Mouse (Mus musculus) forebrain, embryonic 14.5 days (tissue): Measurements from ENCODE around the gene Cotl1. TPM values are rescaled to one million over a fixed set of nuclear protein-coding genes. Genes with fewer than 3 reads are reported as not detected.
A peak's percentile ranks its signal among the peaks of the same experiment; 100 is the strongest.

Experiments used
- ATAC-seq: fragments of 200-750 bp; cut with Nextera tagmentation; 2 replicates; pipeline ENCODE4 v1.8.0; 2017; ENCODE audit warnings: mild to moderate bottlenecking, moderate library complexity
- DNase-seq: peaks from one replicate; pipeline ENCODE4 v3.0.0-alpha.2; 2015; ENCODE audit warnings: low spot score
- H3K27ac ChIP-seq: fragments of 300-500 bp; sonication (generic); 2 replicates; pipeline ENCODE4 v1.5.1; 2014; ENCODE audit warnings: low read depth, mild to moderate bottlenecking, control low read depth, low read length, moderate library complexity
- H3K27me3 ChIP-seq: fragments of 300-500 bp; sonication (generic); replicated peaks from 2 replicates; pipeline ENCODE4 v1.6.1; 2014; ENCODE audit warnings: low read length, control low read depth, mixed read lengths; ENCODE audit not compliant: control insufficient read depth, insufficient read depth
- H3K36me3 ChIP-seq: fragments of 300-500 bp; sonication (generic); 2 replicates; pipeline ENCODE4 v1.6.1; 2014; ENCODE audit warnings: low read length, control low read depth; ENCODE audit not compliant: control insufficient read depth, insufficient read depth
- H3K4me1 ChIP-seq: fragments of 300-500 bp; sonication (generic); 2 replicates; pipeline ENCODE4 v1.6.1; 2014; ENCODE audit warnings: antibody characterized with exemption, low read length, control low read depth; ENCODE audit not compliant: control insufficient read depth, insufficient read depth
- H3K4me2 ChIP-seq: fragments of 300-500 bp; sonication (generic); 2 replicates; pipeline ENCODE4 v1.6.1; 2014; ENCODE audit warnings: mild to moderate bottlenecking, control low read depth, low read length
- H3K4me3 ChIP-seq: fragments of 300-500 bp; sonication (generic); 2 replicates; pipeline ENCODE4 v1.5.1; 2014; ENCODE audit warnings: low read depth, low read length, control low read depth
- H3K9ac ChIP-seq: fragments of 300-500 bp; sonication (generic); 2 replicates; pipeline ENCODE4 v1.6.1; 2014; ENCODE audit warnings: mild to moderate bottlenecking, low read length, control low read depth, moderate library complexity
- H3K9me3 ChIP-seq: fragments of 300-500 bp; sonication (generic); replicated peaks from 2 replicates; pipeline ENCODE4 v1.6.1; 2016; ENCODE audit warnings: low read length, control low read depth, mixed read lengths; ENCODE audit not compliant: control insufficient read depth
- WGBS: fragments of 180-500 bp; shearing (Covaris S2); extraction: QIAGEN DNeasy Blood & Tissue Kit; methylation state at CpG from one replicate; pipeline ENCODE4 v1.1.7; 2014; 5-methylcytosine and 5-hydroxymethylcytosine counted together
- polyA plus RNA-seq: library from polyadenylated mRNA; unstranded; fragments of >200 nt; fragmentation: Nextera tagmentation; extraction: Ambion mirVana; gene quantifications from 2 replicates; pipeline ENCODE4 v1.2.1, GENCODE M21; 2014

The Cotl1 gene
- polyA plus RNA-seq, 1 experiment from 2014 or later, result 403 TPM

- Histone ChIP-seq H3K27ac (peak overlapping the region; percentile 78), H3K36me3 (peaks cover 23% of the 10 kb centered on the region), H3K4me2 (no peak overlapping the region), H3K4me1 (peaks cover 25% of the 10 kb centered on the region), H3K9ac (0 out of 2 replicates have a peak overlapping the region, but pooled peaks have one; percentile 32), H3K27me3 (no peaks in the 10 kb centered on the region), H3K9me3 (no peaks in the 10 kb centered on the region), H3K4me3 (no peak overlapping the region)
- ATAC-seq (peak; percentile 60), DNase-seq (peak; percentile 90)
- 43% methylated on average over 14 of the region's 14 CpGs for WGBS
These were observed 33.7 kb downstream of the Cotl1 start for GRCm38 (mm10) chr8:119806422-119807263.

DNA sequence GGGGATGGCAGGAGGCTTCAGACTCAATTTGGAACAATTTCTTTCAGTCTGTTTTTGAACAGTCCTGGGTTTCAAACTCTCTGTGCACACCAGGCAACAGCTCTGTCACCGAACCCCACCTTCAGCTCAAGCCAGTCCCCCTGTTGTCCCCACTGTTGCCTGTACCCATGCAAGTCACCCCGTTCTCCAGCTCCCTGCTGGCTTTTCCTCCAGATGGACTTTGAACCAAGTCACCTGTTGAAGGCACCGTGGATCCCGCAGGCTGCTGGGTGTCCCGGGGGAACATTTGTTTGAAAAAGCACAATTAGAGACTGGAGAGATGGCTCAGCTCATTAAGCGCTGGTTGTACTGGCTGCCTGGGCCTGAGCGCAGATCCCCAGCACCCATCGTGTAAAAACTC lies 35.1 kb downstream of the Cotl1 start:
- Histone ChIP-seq H3K9ac (no peak overlapping the region), H3K4me1 (peaks cover 24% of the 10 kb centered on the region), H3K4me2 (no peak overlapping the region), H3K36me3 (peaks cover 23% of the 10 kb centered on the region), H3K27ac (peak overlapping the region; percentile 64), H3K4me3 (no peak overlapping the region), H3K9me3 (no peaks in the 10 kb centered on the region), H3K27me3 (no peaks in the 10 kb centered on the region)
- DNase-seq (no peak), ATAC-seq (no peak)
- 62% methylated on average over 8 of the region's 8 CpGs for WGBS

- peaks cover 30% of the 10 kb centered on the region for H3K4me1 ChIP-seq
These were observed 37.8 kb downstream of the Cotl1 start for GRCm38 (mm10) chr8:119802592-119802991.

DNA sequence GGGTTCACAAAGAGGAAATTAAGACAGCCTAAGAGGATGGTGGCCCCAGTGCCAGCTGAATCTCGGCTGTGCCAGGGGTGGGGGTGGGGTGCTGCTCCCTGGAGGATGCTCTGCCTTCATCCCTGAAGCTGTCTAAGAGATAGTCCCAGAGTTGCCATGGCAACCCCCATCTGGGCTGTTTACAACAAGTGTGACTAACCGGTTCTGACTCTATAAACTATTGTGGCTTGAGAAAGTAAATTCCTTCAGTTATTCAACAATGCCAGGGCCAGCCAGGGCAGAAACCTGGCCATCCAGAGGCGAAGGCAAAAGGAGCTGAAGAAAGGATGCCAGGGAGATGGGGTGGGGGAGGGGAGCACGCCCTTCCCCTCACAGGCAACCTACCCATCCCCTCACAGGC lies 39.2 kb downstream of the Cotl1 start:
- WGBS, result 3% methylated on average over 4 of the region's 4 CpGs
- peak; percentile 84 for DNase-seq
- Histone ChIP-seq H3K36me3 (no peaks in the 10 kb centered on the region), H3K9me3 (no peaks in the 10 kb centered on the region), H3K27ac (peak overlapping the region; percentile 77), H3K4me2 (no peak overlapping the region), H3K9ac (no peak overlapping the region), H3K27me3 (no peaks in the 10 kb centered on the region), H3K4me3 (no peak overlapping the region), H3K4me1 (peaks cover 21% of the 10 kb centered on the region)
- ATAC-seq, result no peak

More at GRCm38 (mm10) chr8:119802592-119802991, 37.8 kb downstream of the Cotl1 start:
- DNase-seq (no peak), ATAC-seq (no peak)
- Histone ChIP-seq H3K27ac (no peak overlapping the region), H3K27me3 (no peaks in the 10 kb centered on the region), H3K4me2 (no peak overlapping the region), H3K36me3 (0 out of 2 replicates have a peak, but pooled peaks cover under 1% of the 10 kb centered on the region), H3K4me3 (no peak overlapping the region), H3K9ac (no peak overlapping the region), H3K9me3 (no peaks in the 10 kb centered on the region)
- WGBS, result 87% methylated on average over 1 of the region's 1 CpGs

GRCm38 (mm10) chr8:119798965-119799264 lies 41.4 kb downstream of the Cotl1 start:
- no peaks in the 10 kb centered on the region for H3K9me3 ChIP-seq
- DNase-seq (no peak), ATAC-seq (no peak)
- WGBS, result 48% methylated on average over 2 of the region's 2 CpGs
- peaks cover 21% of the 10 kb centered on the region for H3K4me1 ChIP-seq
- H3K9ac ChIP-seq, result no peak overlapping the region
- no peaks in the 10 kb centered on the region for H3K27me3 ChIP-seq
- no peak overlapping the region for H3K4me3 ChIP-seq
- H3K36me3 ChIP-seq, result no peaks in the 10 kb centered on the region
- peak overlapping the region; percentile 80 for H3K27ac ChIP-seq
- peak overlapping the region; percentile 15; the same call in 1 of the 2 replicates for H3K4me2 ChIP-seq

DNA sequence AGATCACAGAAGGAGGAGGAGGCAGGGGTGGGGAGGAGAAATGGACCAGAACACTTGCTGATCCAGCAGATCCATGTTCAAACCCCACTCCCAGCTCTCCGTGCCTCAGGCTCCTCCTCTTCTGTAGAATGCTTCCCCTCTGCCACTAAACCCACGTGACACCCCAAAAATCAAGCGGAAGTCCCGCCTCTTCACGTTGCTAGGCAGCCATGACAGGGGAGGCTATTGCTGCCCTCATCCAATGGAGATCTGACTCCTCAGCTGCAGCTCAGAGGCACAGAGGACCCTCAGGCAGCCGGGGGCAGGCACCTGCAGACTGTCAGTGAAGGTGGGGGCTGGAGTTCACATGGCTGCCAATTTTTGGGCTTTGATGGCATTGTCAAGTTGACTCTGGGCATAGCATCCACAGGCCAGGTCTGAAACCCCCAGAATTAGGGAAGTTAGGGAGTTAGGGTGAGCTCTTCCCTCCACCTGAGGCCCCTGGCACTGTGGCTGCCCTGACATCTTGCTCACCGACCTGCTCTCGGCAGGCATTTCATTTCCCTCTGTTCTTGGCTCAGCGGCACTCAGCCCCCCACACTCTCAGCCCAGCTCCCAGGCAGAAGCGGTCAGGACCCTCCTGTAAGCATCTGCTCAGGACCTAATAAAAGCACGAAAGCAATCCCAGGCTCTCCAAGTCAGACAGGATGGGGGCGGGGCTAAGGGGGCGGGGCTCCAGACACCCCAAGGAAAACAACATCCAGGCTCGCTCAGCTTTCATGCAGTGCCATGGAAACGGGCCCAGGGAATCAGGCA lies 42.0 kb downstream of the Cotl1 start:
- Histone ChIP-seq H3K4me2 (peak overlapping the region; percentile 15; the same call in 1 of the 2 replicates), H3K9ac (no peak overlapping the region), H3K4me3 (no peak overlapping the region), H3K36me3 (no peaks in the 10 kb centered on the region), H3K9me3 (no peaks in the 10 kb centered on the region), H3K27ac (peak overlapping the region; percentile 80), H3K4me1 (peaks cover 21% of the 10 kb centered on the region), H3K27me3 (no peaks in the 10 kb centered on the region)
- WGBS, result 9% methylated on average over 15 of the region's 15 CpGs
- DNase-seq (peak; percentile 84), ATAC-seq (peak; percentile 81)

DNA sequence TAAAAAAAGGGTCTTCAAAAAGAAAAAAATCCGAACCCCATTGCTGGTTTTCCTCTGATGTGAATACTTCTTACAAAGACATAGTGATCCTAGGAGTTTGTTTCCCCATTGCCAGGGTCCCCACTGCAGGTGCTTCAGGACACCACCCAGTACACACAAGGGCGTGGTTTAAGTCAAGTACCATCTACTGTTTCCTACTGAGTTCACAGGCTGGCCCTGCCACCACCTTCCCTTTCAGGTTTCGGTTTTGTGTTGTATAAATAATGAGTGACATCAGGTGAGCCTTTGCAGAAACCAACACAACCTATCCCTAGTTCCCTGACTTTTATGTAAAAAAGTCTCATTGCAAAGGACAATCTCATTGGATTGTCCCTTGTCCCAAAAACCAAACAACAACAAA lies 44.7 kb downstream of the Cotl1 start:
- Histone ChIP-seq H3K4me3 (no peak overlapping the region), H3K9ac (no peak overlapping the region), H3K4me2 (no peak overlapping the region), H3K4me1 (peaks cover 24% of the 10 kb centered on the region), H3K27ac (no peak overlapping the region), H3K9me3 (no peaks in the 10 kb centered on the region), H3K27me3 (no peaks in the 10 kb centered on the region), H3K36me3 (no peaks in the 10 kb centered on the region)
- 90% methylated on average over 3 of the region's 3 CpGs for WGBS
- DNase-seq (no peak), ATAC-seq (no peak)

DNA sequence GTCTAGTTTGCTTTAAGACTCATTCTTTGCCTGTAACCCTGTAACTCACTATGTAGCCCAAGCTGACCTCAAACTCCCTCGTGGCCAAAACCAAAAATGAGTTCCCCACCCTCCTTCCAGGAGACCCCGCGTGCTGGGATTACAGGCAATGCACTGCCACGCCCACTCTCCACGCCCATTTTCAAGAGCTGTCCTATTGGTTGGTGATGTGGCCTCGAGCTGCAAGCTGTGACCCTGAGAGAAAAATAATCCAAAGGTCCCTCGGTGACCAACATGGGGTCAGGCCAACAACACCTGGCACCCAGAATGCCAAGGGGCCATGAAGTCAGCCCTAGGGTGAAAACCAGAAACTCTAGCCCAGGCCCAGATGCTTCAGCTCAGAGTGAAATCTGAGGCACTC lies 45.7 kb downstream of the Cotl1 start:
- DNase-seq, result no peak

More for the DNA sequence above, 45.7 kb downstream of the Cotl1 start:
- peaks cover 26% of the 10 kb centered on the region for H3K4me1 ChIP-seq
- no peaks in the 10 kb centered on the region for H3K27me3 ChIP-seq
- 56% methylated on average over 7 of the region's 7 CpGs for WGBS
- H3K4me3 ChIP-seq, result no peak overlapping the region
- no peak overlapping the region for H3K4me2 ChIP-seq
- no peak for ATAC-seq
- no peaks in the 10 kb centered on the region for H3K9me3 ChIP-seq
- no peak overlapping the region for H3K27ac ChIP-seq
- no peaks in the 10 kb centered on the region for H3K36me3 ChIP-seq
- no peak overlapping the region for H3K9ac ChIP-seq
